Mouse (Mus musculus) embryonic facial prominence, embryonic 11.5 days (tissue): ENCODE measurements around the gene Bsph2. TPM values are rescaled to one million over a fixed set of nuclear protein-coding genes. Genes with fewer than 3 reads are reported as not detected.

Experiments
- ATAC-seq: fragments of 200-750 bp; cut with Nextera tagmentation; replicated peaks from 2 replicates; pipeline ENCODE4 v1.8.0; 2017; ENCODE audit warnings: low read depth; ENCODE audit not compliant: insufficient number of reproducible peaks, low FRiP score, low TSS enrichment
- DNase-seq: peaks from one replicate; pipeline ENCODE4 v3.0.0-alpha.2; 2015; ENCODE audit warnings: low spot score
- H3K27ac ChIP-seq: fragments of 300-500 bp; sonication (generic); replicated peaks from 2 replicates; pipeline ENCODE4 v1.5.1; 2014; ENCODE audit warnings: mild to moderate bottlenecking, low read depth, low read length, control low read depth
- H3K27me3 ChIP-seq: fragments of 300-500 bp; sonication (generic); 2 replicates; pipeline ENCODE4 v1.6.1; 2014; ENCODE audit warnings: mild to moderate bottlenecking, low read length, moderate library complexity, mixed read lengths; ENCODE audit not compliant: control insufficient read depth, insufficient read depth
- H3K36me3 ChIP-seq: fragments of 300-500 bp; sonication (generic); replicated peaks from 2 replicates; pipeline ENCODE4 v1.6.1; 2014; ENCODE audit warnings: low read depth, mild to moderate bottlenecking, low read length, moderate library complexity, mixed read lengths; ENCODE audit not compliant: control insufficient read depth, insufficient read depth
- H3K4me1 ChIP-seq: fragments of 300-500 bp; sonication (generic); 2 replicates; pipeline ENCODE4 v1.6.1; 2014; ENCODE audit warnings: low read length, mixed read lengths; ENCODE audit not compliant: control insufficient read depth, insufficient read depth
- H3K4me2 ChIP-seq: fragments of 300-500 bp; sonication (generic); 2 replicates; pipeline ENCODE4 v1.6.1; 2014; ENCODE audit warnings: low read depth, mild to moderate bottlenecking, control low read depth, low read length, moderate library complexity
- H3K4me3 ChIP-seq: fragments of 300-500 bp; sonication (generic); 2 replicates; pipeline ENCODE4 v1.5.1; 2014; ENCODE audit warnings: low read depth, low read length, control low read depth
- H3K9ac ChIP-seq: fragments of 300-500 bp; sonication (generic); replicated peaks from 2 replicates; pipeline ENCODE4 v1.6.1; 2014; ENCODE audit warnings: mild to moderate bottlenecking, control low read depth, low read length
- H3K9me3 ChIP-seq: fragments of 300-500 bp; sonication (generic); replicated peaks from 2 replicates; pipeline ENCODE4 v1.6.1; 2016; ENCODE audit warnings: mild to moderate bottlenecking, low read length, inconsistent platforms, mixed read lengths; ENCODE audit not compliant: control insufficient read depth
- WGBS: fragments of 180-500 bp; shearing (Covaris S2); extraction: QIAGEN DNeasy Blood & Tissue Kit; methylation state at CpG from one replicate; pipeline ENCODE4 v1.1.7; 2014; 5-methylcytosine and 5-hydroxymethylcytosine counted together
- polyA plus RNA-seq: library from polyadenylated mRNA; unstranded; fragments of >200 nt; fragmentation: Nextera tagmentation; extraction: Ambion mirVana; gene quantifications from 2 replicates; pipeline ENCODE4 v1.2.1, GENCODE M21; 2014

The Bsph2 gene
- not detected in 2 replicates for polyA plus RNA-seq

DNA sequence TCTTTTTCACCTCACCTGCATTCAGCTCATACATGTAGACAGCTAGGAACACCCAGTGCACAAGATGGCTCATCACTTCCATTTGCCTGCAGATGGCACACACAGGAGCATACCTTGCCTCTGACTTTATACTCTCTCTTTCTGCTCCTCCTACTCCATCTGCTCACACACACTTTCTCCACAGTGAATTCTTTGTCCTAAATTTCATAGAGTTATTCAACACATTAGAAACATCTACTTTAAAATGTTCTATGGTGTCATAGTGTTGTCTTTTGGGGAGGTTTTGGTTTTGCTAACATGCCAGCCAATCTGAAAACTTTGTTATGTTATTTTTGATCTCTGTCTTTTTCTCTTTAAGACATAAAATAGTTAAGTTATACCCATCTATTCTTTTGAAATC lies at the start of gene Bsph2:
Gene Bsph2, minus strand, starts transcription at position 101 of the 400 bp plus-strand sequence.
- H3K27me3 ChIP-seq, result no peaks in the 10 kb centered on the region
- no peak within 1 kb of the TSS for H3K4me3 ChIP-seq
- no peaks in the 10 kb centered on the region; the same call in none of the 2 replicates for H3K9me3 ChIP-seq
- no peak within 1 kb of the TSS for H3K27ac ChIP-seq
- H3K4me1 ChIP-seq, result no peaks in the 10 kb centered on the region
- no peak within 1 kb of the TSS for H3K9ac ChIP-seq
- no peak for ATAC-seq
- H3K4me2 ChIP-seq, result no peak within 1 kb of the TSS
- H3K36me3 ChIP-seq, result no peaks in the 10 kb centered on the region
- no peak for DNase-seq

DNA sequence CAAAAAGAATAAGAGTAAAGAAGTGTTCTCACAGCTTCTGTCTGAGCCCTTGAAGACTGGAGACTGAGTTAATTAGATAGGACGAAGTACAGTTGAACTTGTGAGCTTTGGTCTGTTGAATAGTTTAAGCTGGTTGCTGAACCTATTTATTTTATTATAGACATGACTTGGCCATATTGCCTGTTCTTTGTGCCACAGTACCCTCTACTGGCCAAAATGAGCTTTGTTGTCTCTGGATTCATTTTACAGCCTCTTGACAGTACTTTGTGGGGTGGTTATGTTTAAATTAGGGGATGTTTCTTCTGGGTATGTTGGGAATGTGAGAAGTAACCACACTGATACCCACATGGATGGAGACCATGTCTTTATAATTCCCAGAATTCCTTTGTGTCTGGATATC lies 59.3 kb downstream of the Bsph2 start:
- DNase-seq (no peak), ATAC-seq (no peak)
- H3K4me1 ChIP-seq, result no peaks in the 10 kb centered on the region
- H3K27me3 ChIP-seq, result no peaks in the 10 kb centered on the region
- H3K4me2 ChIP-seq, result no peak overlapping the region
- H3K36me3 ChIP-seq, result no peaks in the 10 kb centered on the region
- WGBS, result 72% methylated on average over 1 of the region's 1 CpGs
- no peak overlapping the region for H3K9ac ChIP-seq
- no peak overlapping the region for H3K4me3 ChIP-seq
- H3K9me3 ChIP-seq, result no peaks in the 10 kb centered on the region; the same call in 1 of the 2 replicates
- H3K27ac ChIP-seq, result no peak overlapping the region

Other genes with a start within 250 kb of the Bsph2 start
- 1.1 and 1.6 TPM in 2 replicates for gene Pla2g4c, start 246.4 kb downstream of the Bsph2 start, polyA plus RNA-seq
- not detected in 2 replicates for gene Cabp5, start 172.9 kb downstream of the Bsph2 start, polyA plus RNA-seq
- not detected in 2 replicates for gene Bsph1, start 120.2 kb downstream of the Bsph2 start, polyA plus RNA-seq
- not detected in 2 replicates for gene Sult2a5, start 52.9 kb upstream of the Bsph2 start, polyA plus RNA-seq
- gene Sult2a2, start 162.4 kb upstream of the Bsph2 start, polyA plus RNA-seq, result not detected in 2 replicates